Mouse (Mus musculus) frontal cortex, postnatal 14 days (tissue): Measurements from ENCODE around the gene Nsd1.
A peak's percentile ranks its signal among the peaks of the same experiment; 100 is the strongest.
"Not testable (repeated sequence)": the region's sequence is repeated elsewhere in the genome, so short reads cannot be mapped to it uniquely, and the experiment has no call there.

Experiments used
- DNase-seq, 2 experiments: peaks; one replicate each; pipeline ENCODE4 v3.0.0; 2022; ENCODE audit warnings: low spot score in 2 of 2

The Nsd1 gene

GRCm38 (mm10) chr13:55209649-55210192 lies at the start of gene Nsd1:
Gene Nsd1 (plus strand): TSS chr13:55209782.
- no peak for DNase-seq

- DNase-seq, result no peak
Measured at GRCm38 (mm10) chr13:55162365-55162764, 47.2 kb upstream of the Nsd1 start.

GRCm38 (mm10) chr13:55163553-55163952 lies 46.0 kb upstream of the Nsd1 start:
- DNase-seq, result no peak

GRCm38 (mm10) chr13:55165831-55166339 lies 43.7 kb upstream of the Nsd1 start:
- DNase-seq, result no peak

- DNase-seq, result no peak
Measured at GRCm38 (mm10) chr13:55166806-55167725, 42.5 kb upstream of the Nsd1 start.

- no peak for DNase-seq
Measured at GRCm38 (mm10) chr13:55167798-55168197, 41.8 kb upstream of the Nsd1 start.

- DNase-seq, result no peak
Measured at GRCm38 (mm10) chr13:55168255-55168654, 41.3 kb upstream of the Nsd1 start.

- no peak for DNase-seq
Measured at GRCm38 (mm10) chr13:55168958-55169369, 40.6 kb upstream of the Nsd1 start.

- DNase-seq, result peak; percentile 32 to 41
Measured at GRCm38 (mm10) chr13:55171517-55172335, 37.9 kb upstream of the Nsd1 start.

GRCm38 (mm10) chr13:55172336-55172770 lies 37.2 kb upstream of the Nsd1 start:
- DNase-seq, result no peak

GRCm38 (mm10) chr13:55174347-55174746 lies 35.2 kb upstream of the Nsd1 start:
- no peak for DNase-seq

- DNase-seq, result no peak
Measured at GRCm38 (mm10) chr13:55176265-55176664, 33.3 kb upstream of the Nsd1 start.

GRCm38 (mm10) chr13:55177903-55178496 lies 31.6 kb upstream of the Nsd1 start:
- DNase-seq, result no peak

- DNase-seq, result peak in 1 of 2 experiments; percentile 72
Measured at GRCm38 (mm10) chr13:55178556-55178955, 31.0 kb upstream of the Nsd1 start.

- DNase-seq, result no peak
Measured at GRCm38 (mm10) chr13:55179591-55179990, 30.0 kb upstream of the Nsd1 start.

GRCm38 (mm10) chr13:55181786-55182172 lies 27.8 kb upstream of the Nsd1 start:
- DNase-seq, result no peak

GRCm38 (mm10) chr13:55182173-55182894 lies 27.2 kb upstream of the Nsd1 start:
- peak; percentile 49 to 54 for DNase-seq

- no peak for DNase-seq
Measured at GRCm38 (mm10) chr13:55183382-55183781, 26.2 kb upstream of the Nsd1 start.

GRCm38 (mm10) chr13:55187062-55187461 lies 22.5 kb upstream of the Nsd1 start:
- DNase-seq, result not testable (repeated sequence)

GRCm38 (mm10) chr13:55189531-55190107 lies 20.0 kb upstream of the Nsd1 start:
- no peak for DNase-seq
